ENCODE assay signal across 15 mouse cellular contexts in the genomic region with DNA sequence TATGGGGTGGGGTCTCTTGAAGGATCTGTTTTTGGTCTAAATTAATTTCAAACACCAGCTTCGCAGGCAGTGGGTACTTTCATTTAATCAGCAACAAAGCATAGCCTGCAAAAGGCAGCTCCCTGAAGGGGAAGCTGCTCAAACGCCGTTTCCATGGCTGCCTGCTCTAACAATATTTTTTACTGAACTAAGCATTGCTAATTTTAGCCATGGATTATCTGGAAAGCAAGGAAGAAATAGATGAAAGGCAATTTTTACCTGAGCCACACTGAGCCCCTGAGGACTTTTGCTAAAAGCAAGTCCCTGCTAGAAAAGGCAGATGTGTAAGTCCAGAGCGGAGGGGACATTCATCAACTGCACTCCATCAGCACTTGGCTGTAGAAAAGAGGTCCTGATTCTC.
DNase-seq lines count a peak whose midpoint lies in the region; ATAC-seq and TF ChIP-seq lines count a peak whose summit lies in the region.
"Had no signal": no experiment of that assay in that cellular context is flagged by ENCODE, and none has a peak within 500 bp of the region (broad histone marks: within the 10 kb centered on the region; RNA-seq: fewer than 3 reads in every experiment).

No protein-coding gene starts in this region.

- no peaks in the 10 kb centered on the region for H3K9me3 ChIP-seq in midbrain, postnatal 0 days (ENCODE audit: low read length)
- H3K9me3 ChIP-seq in intestine, embryonic 15.5 days = no peaks in the 10 kb centered on the region
- H3K9me3 ChIP-seq: liver, embryonic 13.5 days had no signal

- no peak for TF ChIP-seq CTCF in brain, embryonic 14.5 days (IDR thresholded peaks at IDR 0.05; ENCODE audit: borderline replicate concordance, extremely low read depth, insufficient read depth, insufficient read length)
- no peak for TF ChIP-seq CTCF in cortical plate, adult 2 months (IDR thresholded peaks at IDR 0.05; ENCODE audit: extremely low read depth, insufficient read depth, low read length)
- TF ChIP-seq CTCF in midbrain, postnatal 0 days (IDR thresholded peaks at IDR 0.05) = no peak

- H3K9ac ChIP-seq in midbrain, postnatal 0 days (replicated peaks; ENCODE audit: low read length, poor library complexity, severe bottlenecking) = no peak overlapping the region
- no peak overlapping the region for H3K9ac ChIP-seq in intestine, embryonic 15.5 days
- H3K9ac ChIP-seq: liver, embryonic 13.5 days had no signal

- no peak overlapping the region for H3K27ac ChIP-seq in cortical plate, adult 2 months (ENCODE audit: insufficient read depth, low read length)
- peak overlapping the region; percentile 62 for H3K27ac ChIP-seq in midbrain, postnatal 0 days (ENCODE audit: low read depth, low read length)
- no peak overlapping the region for H3K27ac ChIP-seq in intestine, embryonic 15.5 days
- H3K27ac ChIP-seq: liver, embryonic 13.5 days; stomach, postnatal 0 days had no signal

- WGBS in midbrain, postnatal 0 days = 30% methylated on average over 4 of the region's 4 CpGs
- 80% methylated on average over 4 of the region's 4 CpGs for WGBS in intestine, embryonic 15.5 days

- no peaks in the 10 kb centered on the region for H3K27me3 ChIP-seq in midbrain, postnatal 0 days (ENCODE audit: insufficient read depth, low read length)
- H3K27me3 ChIP-seq in intestine, embryonic 15.5 days (replicated peaks) = no peaks in the 10 kb centered on the region
- H3K27me3 ChIP-seq: liver, embryonic 13.5 days had no signal

- no peaks in the 10 kb centered on the region for H3K36me3 ChIP-seq in midbrain, postnatal 0 days (ENCODE audit: insufficient read depth, low read length)
- no peaks in the 10 kb centered on the region for H3K36me3 ChIP-seq in intestine, embryonic 15.5 days
- H3K36me3 ChIP-seq: liver, embryonic 13.5 days had no signal

- peak; percentile 53 for DNase-seq in brain, embryonic 14.5 days (ENCODE audit: low read depth)
- DNase-seq in layer of hippocampus, postnatal 10 days (ENCODE audit: low spot score in 2 of 2) = peak; percentile 15 to 20
- DNase-seq in midbrain, postnatal 0 days (ENCODE audit: low spot score) = peak; percentile 38
- DNase-seq in Muller cell, postnatal 12 days (ENCODE audit: inconsistent ontology term) = no peak
- DNase-seq in spleen, adult 12 weeks (ENCODE audit: low spot score) = no peak
- DNase-seq: adrenal gland, postnatal 14 days; cerebellum, adult 11 months; heart, adult 11 months; kidney, adult 11 months; liver, embryonic 13.5 days; lung, postnatal 14 days; spleen, adult 18-20 months had no signal

- no peak overlapping the region for H3K4me3 ChIP-seq in cortical plate, adult 2 months (ENCODE audit: insufficient read depth, low read length)
- no peak overlapping the region for H3K4me3 ChIP-seq in midbrain, postnatal 0 days (ENCODE audit: low read depth, low read length)
- H3K4me3 ChIP-seq in intestine, embryonic 15.5 days (replicated peaks) = no peak overlapping the region
- H3K4me3 ChIP-seq: liver, embryonic 13.5 days had no signal

- no peak for ATAC-seq in midbrain, postnatal 0 days (ENCODE audit: low FRiP score)
- ATAC-seq in intestine, embryonic 15.5 days = no peak

- TF ChIP-seq POLR2A in brain, embryonic 14.5 days (IDR thresholded peaks at IDR 0.05; ENCODE audit: borderline replicate concordance, extremely low read depth, insufficient read depth, insufficient read length, poor library complexity, severe bottlenecking) = no peak
- TF ChIP-seq POLR2A in cortical plate, adult 2 months (IDR thresholded peaks at IDR 0.05; ENCODE audit: extremely low read depth, insufficient read depth, low read length) = 0 out of 2 replicates have a peak, but pooled peaks have one; percentile 10

- peak overlapping the region; percentile 15; the same call in 1 of the 2 replicates for H3K4me2 ChIP-seq in midbrain, postnatal 0 days (ENCODE audit: low read depth, low read length, poor library complexity, severe bottlenecking)
- no peak overlapping the region for H3K4me2 ChIP-seq in intestine, embryonic 15.5 days (replicated peaks)
- H3K4me2 ChIP-seq: liver, embryonic 13.5 days had no signal

- H3K4me1 ChIP-seq in cortical plate, adult 2 months (ENCODE audit: control insufficient read depth, insufficient read depth, low read length) = peaks cover 3% of the 10 kb centered on the region; the same call in 1 of the 2 replicates
- H3K4me1 ChIP-seq in midbrain, postnatal 0 days (ENCODE audit: insufficient read depth, low read length) = 0 out of 2 replicates have a peak, but pooled peaks cover 5% of the 10 kb centered on the region
- no peaks in the 10 kb centered on the region for H3K4me1 ChIP-seq in intestine, embryonic 15.5 days (replicated peaks)
- H3K4me1 ChIP-seq: liver, embryonic 13.5 days had no signal

Comparison
In these comparisons a context has a peak if more than half of its experiments do, and no peak if none do; other contexts are left out.
1. DNase-seq: peak in brain, embryonic 14.5 days (single experiment), layer of hippocampus, postnatal 10 days (2 of 2) and midbrain, postnatal 0 days (single experiment); none in Muller cell, postnatal 12 days (single experiment) and spleen, adult 12 weeks (single experiment).